Mouse (Mus musculus) adrenal gland, adult 2 months (tissue): Measurements from ENCODE around the gene Ano3. TPM values are rescaled to one million over a fixed set of nuclear protein-coding genes. Genes with fewer than 3 reads are reported as not detected.
"Not testable (repeated sequence)": the region's sequence is repeated elsewhere in the genome, so short reads cannot be mapped to it uniquely, and the experiment has no call there.

ENCODE experiments used
- DNase-seq: peaks from one replicate; pipeline ENCODE4 v3.0.0; 2021
- long read RNA-seq: library from polyadenylated mRNA; stranded (forward); transcript quantifications from one replicate; pipeline ENCODE4 v2.0.0, GENCODE M21; 2021
- polyA plus RNA-seq: library from polyadenylated mRNA; depleted of rRNA; stranded (reverse); fragments of >200 nt; gene quantifications from 2 replicates; pipeline ENCODE4 v1.2.3, GENCODE M21; 2012; rRNA removed
- total RNA-seq, 2 experiments: library from RNA; stranded (reverse); gene quantifications; 2 replicates each; pipeline ENCODE4 v1.2.3; 2021

Gene Ano3
- total RNA-seq (under 1 TPM; 0.09 to 0.17 TPM), polyA plus RNA-seq (0.03 TPM in 1 of 2 replicates, not detected in the other)
- long read RNA-seq, result 0 reads

GRCm38 (mm10) chr2:110950823-110951222 is at the start of gene Ano3:
TSS of gene Ano3 (minus strand) at chr2:110950923.
- not testable (repeated sequence) for DNase-seq

GRCm38 (mm10) chr2:110990071-110990470 is 39.3 kb upstream of the Ano3 start:
- no peak for DNase-seq

GRCm38 (mm10) chr2:110989539-110989938 is 38.8 kb upstream of the Ano3 start:
- no peak for DNase-seq

- DNase-seq, result no peak
Measured at GRCm38 (mm10) chr2:110985853-110986271, 35.1 kb upstream of the Ano3 start.

- DNase-seq, result no peak
Measured at GRCm38 (mm10) chr2:110981733-110982132, 31.0 kb upstream of the Ano3 start.

GRCm38 (mm10) chr2:110979610-110980009 is 28.9 kb upstream of the Ano3 start:
- DNase-seq, result no peak

GRCm38 (mm10) chr2:110976871-110977270 is 26.1 kb upstream of the Ano3 start:
- DNase-seq, result no peak

- DNase-seq, result no peak
Measured at GRCm38 (mm10) chr2:110970158-110970557, 19.4 kb upstream of the Ano3 start.

- DNase-seq, result no peak
Measured at GRCm38 (mm10) chr2:110965398-110965797, 14.7 kb upstream of the Ano3 start.

GRCm38 (mm10) chr2:110950432-110950803 is 305 bp downstream of the Ano3 start:
- DNase-seq, result no peak

- peak; percentile 2 for DNase-seq
Measured at GRCm38 (mm10) chr2:110949679-110950431, 868 bp downstream of the Ano3 start.

GRCm38 (mm10) chr2:110945171-110945570 is 5.6 kb downstream of the Ano3 start:
- no peak for DNase-seq

GRCm38 (mm10) chr2:110935691-110936090 is 15.0 kb downstream of the Ano3 start:
- DNase-seq, result no peak

GRCm38 (mm10) chr2:110929126-110929525 is 21.6 kb downstream of the Ano3 start:
- DNase-seq, result no peak

GRCm38 (mm10) chr2:110909506-110909905 is 41.2 kb downstream of the Ano3 start:
- no peak for DNase-seq

GRCm38 (mm10) chr2:110906473-110906872 is 44.2 kb downstream of the Ano3 start:
- no peak for DNase-seq

- no peak for DNase-seq
Measured at GRCm38 (mm10) chr2:110896477-110897270, 54.0 kb downstream of the Ano3 start.

GRCm38 (mm10) chr2:110871650-110872049 is 79.1 kb downstream of the Ano3 start:
- DNase-seq, result no peak

- no peak for DNase-seq
Measured at GRCm38 (mm10) chr2:110865584-110865983, 85.1 kb downstream of the Ano3 start.

- DNase-seq, result no peak
Measured at GRCm38 (mm10) chr2:110863376-110863775, 87.3 kb downstream of the Ano3 start.

GRCm38 (mm10) chr2:110839559-110840243 is 111.0 kb downstream of the Ano3 start:
- no peak for DNase-seq

GRCm38 (mm10) chr2:110816189-110816588 is 134.5 kb downstream of the Ano3 start:
- no peak for DNase-seq

GRCm38 (mm10) chr2:110814964-110815363 is 135.8 kb downstream of the Ano3 start:
- no peak for DNase-seq
